Mouse (Mus musculus) liver, embryonic 11.5 days (tissue): ENCODE measurements at regions not wholly inside any gene's neighbourhood (a gene's known extent, or its start where the extent isn't known, plus 50 kb on each side); places are given as distances from the start of the nearest gene placed in this dataset.

Experiments
- ATAC-seq: fragments of 200-750 bp; cut with Nextera tagmentation; replicated peaks from 2 replicates; pipeline ENCODE4 v1.8.0; 2017; ENCODE audit warnings: moderate number of reproducible peaks, mild to moderate bottlenecking, moderate TSS enrichment, moderate library complexity; ENCODE audit not compliant: low FRiP score
- DNase-seq: peaks from one replicate; pipeline ENCODE4 v3.0.0-alpha.2; 2017; ENCODE audit warnings: low spot score
- H3K27ac ChIP-seq: fragments of 300-500 bp; sonication (generic); 2 replicates; pipeline ENCODE4 v1.5.1; 2014; ENCODE audit warnings: mild to moderate bottlenecking, low read depth, low read length, control low read depth
- H3K27me3 ChIP-seq: fragments of 300-500 bp; sonication (generic); replicated peaks from 2 replicates; pipeline ENCODE4 v1.6.1; 2014; ENCODE audit warnings: low read length, mixed read lengths; ENCODE audit not compliant: control insufficient read depth, insufficient read depth
- H3K36me3 ChIP-seq: fragments of 300-500 bp; sonication (generic); 2 replicates; pipeline ENCODE4 v1.6.1; 2014; ENCODE audit warnings: mild to moderate bottlenecking, low read length, moderate library complexity, mixed read lengths; ENCODE audit not compliant: control insufficient read depth, insufficient read depth
- H3K4me1 ChIP-seq: fragments of 300-500 bp; sonication (generic); replicated peaks from 2 replicates; pipeline ENCODE4 v1.6.1; 2014; ENCODE audit warnings: low read length, mixed read lengths; ENCODE audit not compliant: control insufficient read depth, insufficient read depth
- H3K4me2 ChIP-seq: fragments of 300-500 bp; sonication (generic); 2 replicates; pipeline ENCODE4 v1.6.1; 2014; ENCODE audit warnings: mild to moderate bottlenecking, control low read depth, moderate library complexity
- H3K4me3 ChIP-seq: fragments of 300-500 bp; sonication (generic); 2 replicates; pipeline ENCODE4 v1.5.1; 2014; ENCODE audit warnings: low read depth, low read length, control low read depth
- H3K9ac ChIP-seq: fragments of 300-500 bp; sonication (generic); 2 replicates; pipeline ENCODE4 v1.6.1; 2014; ENCODE audit warnings: low read depth, low read length, control low read depth
- H3K9me3 ChIP-seq: fragments of 300-500 bp; sonication (generic); 2 replicates; pipeline ENCODE4 v1.6.1; 2016; ENCODE audit warnings: low read length, inconsistent platforms, mixed read lengths; ENCODE audit not compliant: control insufficient read depth
- WGBS: fragments of 180-500 bp; shearing (Covaris S2); extraction: QIAGEN DNeasy Blood & Tissue Kit; methylation state at CpG from one replicate; pipeline ENCODE4 v1.1.7; 2014; 5-methylcytosine and 5-hydroxymethylcytosine counted together

- no peak for ATAC-seq
- Histone ChIP-seq H3K27me3 (no peaks in the 10 kb centered on the region), H3K36me3 (no peaks in the 10 kb centered on the region), H3K4me3 (no peak overlapping the region), H3K4me2 (no peak overlapping the region), H3K9ac (no peak overlapping the region), H3K27ac (no peak overlapping the region), H3K4me1 (no peaks in the 10 kb centered on the region), H3K9me3 (no peaks in the 10 kb centered on the region)
- WGBS: 85% methylated on average over 5 of the region's 5 CpGs
- DNase-seq: no peak
These were observed 1245.5 kb downstream of the 9330182O14Rik start for GRCm38 (mm10) chr15:41379637-41380036.

- Histone ChIP-seq H3K4me2 (no peak overlapping the region), H3K4me1 (no peaks in the 10 kb centered on the region), H3K9me3 (no peaks in the 10 kb centered on the region), H3K27me3 (no peaks in the 10 kb centered on the region), H3K27ac (no peak overlapping the region), H3K36me3 (no peaks in the 10 kb centered on the region), H3K4me3 (no peak overlapping the region), H3K9ac (no peak overlapping the region)
- ATAC-seq: no peak
- no peak for DNase-seq
- 86% methylated on average over 7 of the region's 7 CpGs for WGBS
These were observed 1246.3 kb downstream of the 9330182O14Rik start for GRCm38 (mm10) chr15:41380429-41380828.

- H3K4me2 ChIP-seq: no peak overlapping the region
- 14% methylated on average over 2 of the region's 2 CpGs for WGBS
- no peaks in the 10 kb centered on the region for H3K4me1 ChIP-seq
- H3K27me3 ChIP-seq: no peaks in the 10 kb centered on the region
- ATAC-seq (no peak), DNase-seq (no peak)
- H3K4me3 ChIP-seq: no peak overlapping the region
- H3K9ac ChIP-seq: no peak overlapping the region
- H3K9me3 ChIP-seq: no peaks in the 10 kb centered on the region
- H3K27ac ChIP-seq: no peak overlapping the region
- no peaks in the 10 kb centered on the region for H3K36me3 ChIP-seq
These were observed 1256.5 kb downstream of the 9330182O14Rik start for GRCm38 (mm10) chr15:41390699-41391098.
